ENCODE assay signal across 8 mouse cellular contexts in genomic region chr2:156729537-156730469, GRCm38 (mm10). TPM values are rescaled to one million over a fixed set of nuclear protein-coding genes. Genes with fewer than 3 reads are reported as not detected.
DNase-seq lines count a peak whose midpoint lies in the region; ATAC-seq and TF ChIP-seq lines count a peak whose summit lies in the region.

No protein-coding gene starts in this region.

- H3K9me3 ChIP-seq in CH12.LX (replicated peaks; ENCODE audit: low read length), result no peaks in the 10 kb centered on the region
- no peaks in the 10 kb centered on the region for H3K9me3 ChIP-seq in forebrain, embryonic 15.5 days
- H3K9me3 ChIP-seq in liver, postnatal 0 days (ENCODE audit: low read length), result no peaks in the 10 kb centered on the region

- no peak for TF ChIP-seq RAD21 in CH12.LX (IDR thresholded peaks at IDR 0.05; ENCODE audit: low read depth, low read length)

- dilution Hi-C loops in CH12.LX (cut with MboI; ENCODE audit: extremely low pct_ligation_motif_present, extremely low pct_unique_long_range_greater_than_20kb, low sequenced_read_pairs), result no loop called here

- peaks cover 6% of the 10 kb centered on the region for H3K36me3 ChIP-seq in heart, adult 2 months (ENCODE audit: control insufficient read depth, insufficient read depth, low read length)
- peaks cover 0 to 20% of the 10 kb centered on the region in 2 experiments for H3K36me3 ChIP-seq in CH12.LX (replicated peaks in 1 of 2; ENCODE audit: control insufficient read depth in 1 of 2, insufficient read depth in 1 of 2, low read length in 1 of 2)
- H3K36me3 ChIP-seq in forebrain, embryonic 15.5 days, result peaks cover 3% of the 10 kb centered on the region; the same call in 1 of the 2 replicates
- H3K36me3 ChIP-seq in liver, postnatal 0 days (replicated peaks; ENCODE audit: insufficient read depth, low read length), result no peaks in the 10 kb centered on the region

- TF ChIP-seq EP300 in heart, adult 2 months (IDR thresholded peaks at IDR 0.05; ENCODE audit: insufficient read depth, low read depth, low read length), result no peak
- TF ChIP-seq EP300 in CH12.LX (IDR thresholded peaks at IDR 0.05; ENCODE audit: low read length), result 0 out of 2 replicates have a peak, but pooled peaks have one; percentile 34
- TF ChIP-seq EP300 in liver, postnatal 0 days (IDR thresholded peaks at IDR 0.05; ENCODE audit: low read depth), result no peak

- in situ Hi-C loops in CH12.LX (cut with MboI; ENCODE audit: low pct_ligation_motif_present, low pct_unique_long_range_greater_than_20kb, low sequenced_read_pairs), result no loop called here

- peaks cover 2% of the 10 kb centered on the region for H3K79me2 ChIP-seq in heart, adult 2 months (replicated peaks; ENCODE audit: control insufficient read depth, insufficient read depth, low read length)
- no peaks in the 10 kb centered on the region for H3K79me2 ChIP-seq in CH12.LX (replicated peaks; ENCODE audit: control insufficient read depth, extremely low read depth, insufficient read depth, poor library complexity, severe bottlenecking)

- intact Hi-C loops in heart, adult 2 months (cut with DNase I), result loop anchor here (5.0 kb wide), 1 partner anchor 132 kb away; the partner anchor contains the start of gene Rab5if
- intact Hi-C loops in heart, postnatal 25 days (cut with DNase I), result no loop called here

- H3K4me3 ChIP-seq in heart, adult 2 months, result peak overlapping the region; percentile 41; the same call in 1 of the 2 replicates
- peak overlapping the region; percentile 51 to 62 (median 54) for H3K4me3 ChIP-seq in CH12.LX (replicated peaks in 1 of 3; ENCODE audit: low read depth in 2 of 3, low read length in 2 of 3, poor library complexity in 1 of 3)
- H3K4me3 ChIP-seq in forebrain, embryonic 15.5 days, result no peak overlapping the region
- H3K4me3 ChIP-seq in liver, postnatal 0 days (ENCODE audit: low read depth, low read length), result peak overlapping the region; percentile 55

- TF ChIP-seq CTCF in heart, adult 2 months (IDR thresholded peaks at IDR 0.05), result no peak
- no peak for TF ChIP-seq CTCF in CH12.LX (conservative IDR thresholded peaks at IDR 0.05 in 1 of 2, IDR thresholded peaks at IDR 0.05 in 1 of 2; ENCODE audit: low read depth in 2 of 2, low read length in 2 of 2)
- TF ChIP-seq CTCF in liver, postnatal 0 days (IDR thresholded peaks at IDR 0.05; ENCODE audit: low read depth), result no peak

- peak overlapping the region; percentile 5; the same call in 1 of the 2 replicates for H3K9ac ChIP-seq in heart, adult 2 months (ENCODE audit: low read depth, low read length)
- H3K9ac ChIP-seq in CH12.LX (ENCODE audit: insufficient read depth, low read depth), result peak overlapping the region; percentile 57
- no peak overlapping the region for H3K9ac ChIP-seq in forebrain, embryonic 15.5 days (replicated peaks)
- H3K9ac ChIP-seq in liver, postnatal 0 days (replicated peaks), result peak overlapping the region; percentile 64; the same call in 1 of the 2 replicates

- H3K27me3 ChIP-seq in heart, adult 2 months (ENCODE audit: control insufficient read depth, insufficient read depth, low read length), result no peaks in the 10 kb centered on the region
- H3K27me3 ChIP-seq in CH12.LX (replicated peaks), result no peaks in the 10 kb centered on the region
- H3K27me3 ChIP-seq in forebrain, embryonic 15.5 days, result no peaks in the 10 kb centered on the region
- no peaks in the 10 kb centered on the region for H3K27me3 ChIP-seq in liver, postnatal 0 days (ENCODE audit: insufficient read depth, low read length)

- peak in 1 of 2 experiments; percentile 49 for DNase-seq in heart, adult 2 months
- DNase-seq in heart, postnatal 25 days (ENCODE audit: low spot score), result no peak
- no peak for DNase-seq in CH12.LX (ENCODE audit: extremely low read depth)
- no peak for DNase-seq in liver, postnatal 0 days
- no peak for DNase-seq in right cerebral cortex, adult 18-20 months
- DNase-seq in right cerebral cortex, postnatal 25 days, result no peak
- DNase-seq in right cerebral cortex, postnatal 14 days, result no peak

- no peak for ATAC-seq in forebrain, embryonic 15.5 days (replicated peaks)
- ATAC-seq in liver, postnatal 0 days, result peak; percentile 44

- peak overlapping the region; percentile 68 for H3K4me2 ChIP-seq in CH12.LX (ENCODE audit: insufficient read depth, low read depth, poor library complexity, severe bottlenecking)
- no peak overlapping the region for H3K4me2 ChIP-seq in forebrain, embryonic 15.5 days (replicated peaks)
- H3K4me2 ChIP-seq in liver, postnatal 0 days (ENCODE audit: low read depth, low read length), result peak overlapping the region; percentile 81

- H3K4me1 ChIP-seq in heart, adult 2 months (ENCODE audit: control insufficient read depth, insufficient read depth, low read length), result peaks cover 46% of the 10 kb centered on the region
- peaks cover 10 to 83% of the 10 kb centered on the region in 2 experiments; a peak in 3 of 4 replicates for H3K4me1 ChIP-seq in CH12.LX (ENCODE audit: control insufficient read depth in 1 of 2, insufficient read depth in 2 of 2)
- H3K4me1 ChIP-seq in forebrain, embryonic 15.5 days, result peaks cover 74% of the 10 kb centered on the region
- H3K4me1 ChIP-seq in liver, postnatal 0 days (ENCODE audit: insufficient read depth), result peaks cover 27% of the 10 kb centered on the region

- no peak for TF ChIP-seq POLR2A in heart, adult 2 months (IDR thresholded peaks at IDR 0.05; ENCODE audit: insufficient read depth, low read depth, low read length)
- no peak for TF ChIP-seq POLR2A in CH12.LX (IDR thresholded peaks at IDR 0.05; ENCODE audit: low read depth, low read length)

- H3K27ac ChIP-seq in heart, adult 2 months, result peak overlapping the region; percentile 57
- no peak overlapping the region for H3K27ac ChIP-seq in CH12.LX (ENCODE audit: insufficient read depth, low read depth)
- H3K27ac ChIP-seq in forebrain, embryonic 15.5 days (replicated peaks), result peak overlapping the region; percentile 25; the same call in 1 of the 2 replicates
- peak overlapping the region; percentile 80 for H3K27ac ChIP-seq in liver, postnatal 0 days (ENCODE audit: low read depth)

- WGBS in heart, adult 2 months, result 33% methylated on average over 8 of the region's 10 CpGs
- 59% methylated on average over 9 of the region's 10 CpGs for WGBS in forebrain, embryonic 15.5 days
- WGBS in liver, postnatal 0 days (ENCODE audit: insufficient replicate concordance), result 15% methylated on average over 9 of the region's 10 CpGs

TF ChIP-seq in CH12.LX, 34 proteins besides CTCF, POLR2A, EP300 and RAD21:
- 0 out of 2 replicates have a peak, but pooled peaks have one; percentile 6 for TF ChIP-seq TCF12 (IDR thresholded peaks at IDR 0.05; ENCODE audit: low read depth, low read length)
- TF ChIP-seq RCOR1 (conservative IDR thresholded peaks at IDR 0.05; ENCODE audit: low read depth, low read length), result no peak
- TF ChIP-seq IRF4 (IDR thresholded peaks at IDR 0.05; ENCODE audit: low read depth, low read length), result 0 out of 2 replicates have a peak, but pooled peaks have one; percentile 4

RNA-seq across cellular contexts. Expression of gene Myl9, which starts 45.4 kb away (rescaled TPM):
- 100 to 1,000 TPM in 1 of 2 experiments, 10 to 100 TPM in 1; 86.6 to 107 TPM for total RNA-seq in heart, adult 2 months (2021)
- 176 and 204 TPM in 2 replicates for polyA plus RNA-seq in heart, adult 2 months (2012; rRNA removed)
- 100 to 1,000 TPM; 200 to 205 TPM for total RNA-seq in heart, postnatal 25 days (2021)
- total RNA-seq in CH12.LX (2012; rRNA removed) (not detected in 2 replicates), CH12.LX (2014; rRNA removed) (not detected in 2 replicates)
- polyA plus RNA-seq in CH12.LX (2012; ENCODE audit: insufficient read length, low read depth), result not detected in 2 replicates
- 32.2 and 34.2 TPM in 2 replicates for polyA plus RNA-seq in forebrain, embryonic 15.5 days (2015; fragmentation: Nextera tagmentation; extraction: Ambion mirVana)
- polyA plus RNA-seq in liver, postnatal 0 days (2015; fragmentation: Nextera tagmentation; extraction: Ambion mirVana), result 50.4 and 51.2 TPM in 2 replicates

Comparison
In these comparisons a context has a peak if more than half of its experiments do, and no peak if none do; other contexts are left out.
1. RNA of gene Myl9, which starts 45.4 kb away (polyA plus RNA-seq): 176 to 204 TPM in heart, adult 2 months, 50.4 to 51.2 TPM in liver, postnatal 0 days and 32.2 to 34.2 TPM in forebrain, embryonic 15.5 days; not detected in CH12.LX; every median in the first group is over 10 times any median in the second.